Mouse (Mus musculus) C2C12 (cell line): Measurements from ENCODE around the gene Isg15. TPM values are rescaled to one million over a fixed set of nuclear protein-coding genes. Genes with fewer than 3 reads are reported as not detected.

Experiments used
- H3K27me3 ChIP-seq: one replicate; pipeline ENCODE4 v1.6.1; 2011; ENCODE audit not compliant: control insufficient read depth, insufficient read depth, insufficient read length
- H3K36me3 ChIP-seq: one replicate; pipeline ENCODE4 v1.6.1; 2011; ENCODE audit not compliant: control insufficient read depth, insufficient read depth
- H3K4me3 ChIP-seq: one replicate; pipeline ENCODE4 v1.5.1; 2011; ENCODE audit warnings: mild to moderate bottlenecking, control low read depth; ENCODE audit not compliant: poor library complexity, insufficient read depth, severe bottlenecking
- H3K79me2 ChIP-seq: one replicate; pipeline ENCODE4 v1.6.1; 2011; ENCODE audit not compliant: control insufficient read depth, insufficient read depth
- H3K79me3 ChIP-seq: one replicate; pipeline ENCODE4 v1.6.1; 2011; ENCODE audit warnings: low read depth, control low read depth
- H3ac ChIP-seq: one replicate; pipeline ENCODE3; 2011; ENCODE audit warnings: low read depth; ENCODE audit not compliant: control insufficient read depth, insufficient read length
- CEBPB ChIP-seq: IDR thresholded peaks from one replicate; pipeline ENCODE4 v1.6.1; 2011; ENCODE audit warnings: low read depth, mild to moderate bottlenecking, control low read depth, moderate library complexity
- CTCF ChIP-seq: IDR thresholded peaks from one replicate; pipeline ENCODE4 v1.5.1; 2011; ENCODE audit not compliant: control insufficient read depth, insufficient read depth, insufficient read length
- FOSL1 ChIP-seq: IDR thresholded peaks from one replicate; pipeline ENCODE4 v1.8.0; 2011; ENCODE audit warnings: mild to moderate bottlenecking, low read length; ENCODE audit not compliant: poor library complexity, insufficient read depth, severe bottlenecking
- MAX ChIP-seq: IDR thresholded peaks from one replicate; pipeline ENCODE4 v1.6.1; 2011; ENCODE audit warnings: mild to moderate bottlenecking, control low read depth
- MYOD1 ChIP-seq: IDR thresholded peaks from one replicate; pipeline ENCODE4 v1.6.1; 2011; ENCODE audit warnings: low read depth; ENCODE audit not compliant: control insufficient read depth, insufficient read length
- MYOG ChIP-seq: IDR thresholded peaks from one replicate; pipeline ENCODE4 v1.6.1; 2011; ENCODE audit not compliant: control insufficient read depth, insufficient read length; ENCODE audit errors: extremely low read depth
- USF1 ChIP-seq: IDR thresholded peaks from one replicate; pipeline ENCODE4 v1.6.1; 2011; ENCODE audit warnings: low read depth, mild to moderate bottlenecking, control low read depth, moderate library complexity
- polyA plus RNA-seq: library from polyadenylated mRNA; unstranded; fragments of >200 nt; fragmentation: generic; extraction: Trizol; gene quantifications from one replicate; pipeline ENCODE4 v1.2.1, GENCODE M21; 2012; ENCODE audit warnings: missing spikeins

Gene Isg15
- polyA plus RNA-seq, 1 experiment = 1.0 TPM

DNA sequence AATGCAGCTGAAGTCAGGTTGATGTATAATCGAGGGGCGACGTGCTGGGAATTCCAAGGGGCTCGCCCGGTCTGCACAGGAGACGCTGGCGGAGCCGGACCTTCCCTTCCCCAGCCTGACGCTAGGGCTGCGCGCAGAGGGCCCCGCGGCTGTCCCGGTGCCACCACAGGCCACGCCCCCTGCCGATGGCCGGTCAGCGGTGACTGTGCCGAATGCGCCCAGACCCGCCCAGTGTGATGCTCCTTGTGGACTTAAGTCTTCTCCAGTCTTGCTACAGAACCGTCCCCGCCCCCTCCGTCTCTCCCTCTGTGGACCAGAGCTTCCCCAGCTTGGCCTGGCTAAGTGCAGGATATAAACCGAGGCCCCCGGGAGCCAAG is 2.8 kb downstream of the Isg15 start:
- Histone ChIP-seq H3K36me3 (no peaks in the 10 kb centered on the region), H3ac (peak overlapping the region; percentile 44), H3K27me3 (no peaks in the 10 kb centered on the region), H3K4me3 (peak overlapping the region; percentile 34), H3K79me2 (no peaks in the 10 kb centered on the region), H3K79me3 (no peaks in the 10 kb centered on the region)
- TF ChIP-seq MYOD1 (no peak), MAX (peak; percentile 55)

DNA sequence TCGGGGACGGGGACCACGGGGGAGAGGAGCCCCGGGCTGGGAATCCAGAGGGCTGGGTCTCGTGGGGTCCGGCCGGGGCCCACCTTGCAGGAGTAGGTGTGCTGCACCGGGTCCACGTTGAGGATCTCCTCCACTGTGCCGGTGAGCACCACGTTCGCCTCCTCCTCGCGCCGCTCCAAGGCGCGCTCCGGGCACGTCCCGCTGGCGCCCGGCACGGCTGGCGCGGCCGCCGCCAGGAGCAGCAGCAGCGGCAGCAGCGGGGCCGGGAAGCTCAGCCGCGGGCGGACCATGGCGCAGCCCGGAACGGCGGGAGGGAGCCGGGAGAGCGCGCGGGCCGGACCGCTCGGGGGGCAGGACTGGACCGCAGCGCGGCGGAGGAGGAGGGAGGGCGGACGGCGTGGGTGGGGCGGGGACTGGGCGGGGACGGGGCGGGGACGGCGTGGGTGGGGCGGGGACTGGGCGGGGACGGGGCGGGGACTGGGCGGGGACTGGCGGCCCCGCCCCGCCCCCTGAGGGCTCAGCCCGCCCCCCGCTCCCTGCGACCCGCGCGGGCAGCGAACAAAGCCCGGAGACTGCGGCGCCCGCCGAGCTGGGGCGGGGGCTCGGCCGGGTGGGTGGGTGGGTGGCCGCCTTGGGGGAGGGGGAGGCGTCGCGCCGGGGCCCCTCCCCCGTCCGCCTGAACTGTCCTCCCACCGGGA is 3.3 kb downstream of the Isg15 start, which contains the start of gene Agrn:
Gene Agrn (minus strand): TSS at position 358 of the 698 bp plus-strand sequence.
- Histone ChIP-seq H3K79me3 (no peaks in the 10 kb centered on the region), H3K79me2 (no peaks in the 10 kb centered on the region), H3K4me3 (peak within 1 kb of the TSS; percentile 40), H3ac (peak within 1 kb of the TSS; percentile 84), H3K36me3 (no peaks in the 10 kb centered on the region), H3K27me3 (no peaks in the 10 kb centered on the region)
- TF ChIP-seq CTCF (no peak), USF1 (no peak), MYOD1 (no peak), CEBPB (no peak), MAX (no peak), MYOG (no peak), FOSL1 (no peak)

DNA sequence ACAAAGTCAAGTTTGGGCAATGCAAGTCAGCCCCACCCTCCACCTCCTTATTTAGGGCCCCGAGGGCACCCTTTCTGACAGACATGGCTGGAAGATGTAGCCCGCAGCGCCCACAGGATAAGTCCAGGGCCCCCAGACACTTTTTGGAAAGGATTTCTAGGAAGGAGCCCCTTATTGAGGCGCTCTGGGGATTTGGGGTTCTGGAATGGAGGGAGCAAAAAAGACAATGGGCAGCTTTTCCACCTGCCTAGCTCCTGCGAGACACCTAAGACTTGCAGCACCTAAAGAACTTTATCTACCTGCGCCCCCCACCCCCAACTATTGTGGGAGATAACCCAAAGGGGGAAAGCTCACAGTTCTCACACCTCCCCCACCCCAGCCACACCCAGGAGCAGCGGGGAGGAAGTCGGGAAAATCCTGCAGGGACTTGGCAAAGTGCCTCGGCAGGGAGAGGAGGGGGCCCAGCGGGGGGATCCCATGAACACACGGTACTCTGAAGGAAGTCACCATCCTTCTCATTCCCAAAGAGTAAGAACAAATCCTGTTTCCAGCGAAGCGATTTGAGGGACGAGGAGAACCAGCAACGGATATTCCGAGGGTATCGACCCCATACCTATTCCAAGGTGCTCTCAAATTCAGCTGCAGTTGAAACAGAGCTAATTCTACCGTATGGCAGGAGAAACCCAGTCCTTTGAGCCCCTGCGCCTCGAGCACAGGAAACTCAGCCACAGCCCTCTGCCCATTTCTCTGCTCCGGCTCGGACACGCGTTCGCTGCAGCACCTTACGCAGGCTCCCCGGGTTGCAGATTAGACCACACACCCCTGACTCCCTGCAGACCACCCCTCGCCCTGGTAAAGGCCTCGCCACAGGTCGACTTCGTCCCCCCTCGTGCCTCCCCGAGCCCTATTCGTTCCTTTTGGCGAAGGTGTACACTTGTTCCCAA is 4.4 kb downstream of the Isg15 start:
- H3K4me3 ChIP-seq = peak overlapping the region; percentile 40
- TF ChIP-seq USF1 (no peak), CEBPB (no peak), MYOD1 (no peak), MAX (no peak), MYOG (no peak), CTCF (no peak), FOSL1 (no peak)
- H3K27me3 ChIP-seq = no peaks in the 10 kb centered on the region
- no peaks in the 10 kb centered on the region for H3K79me3 ChIP-seq
- peak overlapping the region; percentile 84 for H3ac ChIP-seq
- no peaks in the 10 kb centered on the region for H3K36me3 ChIP-seq
- H3K79me2 ChIP-seq = no peaks in the 10 kb centered on the region

DNA sequence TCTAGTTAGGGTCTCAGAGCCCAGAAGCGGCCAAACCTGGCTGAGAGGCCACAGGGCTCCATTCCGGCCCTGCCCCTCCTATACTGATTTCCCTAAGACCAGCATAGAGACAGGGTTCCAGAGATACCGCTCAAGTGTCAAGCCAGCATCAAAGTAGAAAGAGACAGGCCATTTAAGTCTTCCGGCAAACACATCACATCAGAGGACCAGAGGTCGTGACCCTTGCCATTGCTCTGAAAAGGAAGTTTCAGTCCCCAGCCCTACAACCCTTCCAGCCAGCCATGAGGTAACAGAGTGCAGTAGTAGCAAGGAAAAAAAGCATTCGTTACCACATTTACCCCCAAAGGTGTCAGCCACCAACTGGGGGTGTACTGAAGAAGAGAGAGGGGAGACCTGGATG is 6.3 kb downstream of the Isg15 start:
- no peaks in the 10 kb centered on the region for H3K79me3 ChIP-seq
- H3K79me2 ChIP-seq = no peaks in the 10 kb centered on the region
- H3K27me3 ChIP-seq = no peaks in the 10 kb centered on the region
- TF ChIP-seq MYOD1 = no peak
- no peak for TF ChIP-seq MYOG
- TF ChIP-seq MAX = no peak
- no peak for TF ChIP-seq CTCF
- no peak for TF ChIP-seq FOSL1
- no peak for TF ChIP-seq USF1
- TF ChIP-seq CEBPB = no peak
- no peak overlapping the region for H3ac ChIP-seq
- no peaks in the 10 kb centered on the region for H3K36me3 ChIP-seq
- no peak overlapping the region for H3K4me3 ChIP-seq

DNA sequence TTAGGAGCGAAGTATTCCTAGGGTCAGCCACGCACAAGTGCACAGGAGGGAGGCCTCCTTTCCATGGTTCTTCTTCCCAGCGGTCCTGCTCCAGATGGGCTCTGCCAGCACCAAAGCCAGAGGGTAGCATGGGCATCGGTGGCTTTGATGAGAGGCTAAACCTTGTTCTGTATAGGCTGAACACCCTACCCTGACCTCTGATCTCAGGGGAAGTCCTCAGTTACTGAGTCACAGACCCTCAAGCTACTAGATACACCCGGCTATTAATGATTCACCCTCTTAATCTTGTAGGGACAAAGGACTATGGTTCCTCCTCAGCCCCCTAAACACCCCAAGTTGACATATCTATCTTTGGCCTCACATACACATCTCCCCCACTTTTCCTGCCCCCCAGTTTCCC is 6.7 kb downstream of the Isg15 start:
- TF ChIP-seq MAX (no peak), USF1 (no peak), CEBPB (no peak), FOSL1 (no peak), MYOD1 (no peak), MYOG (no peak), CTCF (no peak)
- no peak overlapping the region for H3K4me3 ChIP-seq
- no peaks in the 10 kb centered on the region for H3K36me3 ChIP-seq
- no peaks in the 10 kb centered on the region for H3K79me3 ChIP-seq
- H3ac ChIP-seq = no peak overlapping the region
- no peaks in the 10 kb centered on the region for H3K27me3 ChIP-seq
- H3K79me2 ChIP-seq = no peaks in the 10 kb centered on the region
